Mouse (Mus musculus) intestine, embryonic 14.5 days (tissue): Measurements from ENCODE around the gene B4galt1. TPM values are rescaled to one million over a fixed set of nuclear protein-coding genes. Genes with fewer than 3 reads are reported as not detected.
"Not testable (repeated sequence)": the region's sequence is repeated elsewhere in the genome, so short reads cannot be mapped to it uniquely, and the experiment has no call there.

Source experiments
- ATAC-seq: fragments of 200-750 bp; cut with Nextera tagmentation; replicated peaks from 2 replicates; pipeline ENCODE4 v1.8.0; 2017; ENCODE audit warnings: low read depth, moderate number of reproducible peaks, moderate TSS enrichment, moderate library complexity; ENCODE audit not compliant: low FRiP score, low TSS enrichment
- DNase-seq: peaks from one replicate; pipeline ENCODE4 v3.0.0-alpha.2; 2018; ENCODE audit warnings: low spot score
- H3K27ac ChIP-seq: fragments of 300-500 bp; sonication (generic); 2 replicates; pipeline ENCODE4 v1.5.1; 2014; ENCODE audit warnings: low read depth, mild to moderate bottlenecking, control low read depth
- H3K27me3 ChIP-seq: fragments of 300-500 bp; sonication (generic); replicated peaks from 2 replicates; pipeline ENCODE4 v1.6.1; 2014; ENCODE audit warnings: low read length, control low read depth; ENCODE audit not compliant: control insufficient read depth, insufficient read depth
- H3K36me3 ChIP-seq: fragments of 300-500 bp; sonication (generic); 2 replicates; pipeline ENCODE4 v1.6.1; 2014; ENCODE audit warnings: low read length, control low read depth; ENCODE audit not compliant: control insufficient read depth, insufficient read depth
- H3K4me1 ChIP-seq: fragments of 300-500 bp; sonication (generic); replicated peaks from 2 replicates; pipeline ENCODE4 v1.6.1; 2014; ENCODE audit warnings: low read length, control low read depth, mixed read lengths; ENCODE audit not compliant: control insufficient read depth, insufficient read depth
- H3K4me2 ChIP-seq: fragments of 300-500 bp; sonication (generic); 2 replicates; pipeline ENCODE4 v1.6.1; 2014; ENCODE audit warnings: low read length
- H3K4me3 ChIP-seq: fragments of 300-500 bp; sonication (generic); 2 replicates; pipeline ENCODE4 v1.5.1; 2014; ENCODE audit warnings: low read depth, low read length, control low read depth, mixed read lengths
- H3K9ac ChIP-seq: fragments of 300-500 bp; sonication (generic); 2 replicates; pipeline ENCODE4 v1.6.1; 2014; ENCODE audit warnings: mild to moderate bottlenecking, low read length
- H3K9me3 ChIP-seq: fragments of 300-500 bp; sonication (generic); 2 replicates; pipeline ENCODE4 v1.6.1; 2016; ENCODE audit warnings: low read length, control low read depth; ENCODE audit not compliant: control insufficient read depth
- WGBS: fragments of 180-500 bp; shearing (Covaris S2); extraction: QIAGEN DNeasy Blood & Tissue Kit; methylation state at CpG from one replicate; pipeline ENCODE4 v1.1.7; 2014; 5-methylcytosine and 5-hydroxymethylcytosine counted together
- polyA plus RNA-seq: library from polyadenylated mRNA; unstranded; fragments of >200 nt; fragmentation: Nextera tagmentation; extraction: Ambion mirVana; gene quantifications from 2 replicates; pipeline ENCODE4 v1.2.1, GENCODE M21; 2014

The B4galt1 gene
- polyA plus RNA-seq, 1 experiment from 2014 or later, result 36.7 TPM

DNA sequence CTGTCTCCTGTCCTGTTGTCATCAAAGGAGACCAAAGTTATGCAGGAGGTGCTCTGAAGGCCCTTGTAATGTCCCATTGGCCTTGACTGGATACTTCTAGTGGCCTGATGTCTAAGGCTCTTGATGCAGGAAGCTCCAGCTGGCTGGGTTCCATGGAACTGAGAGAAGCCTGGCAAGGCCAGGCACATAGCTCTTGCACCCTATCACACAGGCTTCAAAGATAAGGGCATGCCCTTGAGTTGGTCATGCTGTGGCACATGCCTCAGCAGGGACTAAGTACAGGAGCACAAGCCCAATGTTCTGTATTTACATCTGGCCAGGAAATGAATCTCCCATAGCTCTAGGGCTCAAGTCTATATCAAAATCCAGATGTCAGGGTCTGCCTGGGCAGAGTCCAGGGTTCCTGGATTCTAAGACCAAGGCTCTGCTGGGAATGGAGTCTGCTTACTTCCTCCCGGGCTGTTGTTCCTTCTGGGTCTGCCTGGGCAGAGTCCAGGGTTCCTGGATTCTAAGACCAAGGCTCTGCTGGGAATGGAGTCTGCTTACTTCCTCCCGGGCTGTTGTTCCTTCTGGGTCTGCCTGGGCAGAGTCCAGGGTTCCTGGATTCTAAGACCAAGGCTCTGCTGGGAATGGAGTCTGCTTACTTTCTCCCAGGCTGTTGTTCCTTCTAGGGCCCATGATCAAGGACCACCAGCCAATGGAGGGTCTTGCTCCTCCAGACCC lies 54.8 kb downstream of the B4galt1 start:
- not testable (repeated sequence) for H3K4me3 ChIP-seq, ATAC-seq, DNase-seq, H3K9ac ChIP-seq, H3K4me2 ChIP-seq, H3K4me1 ChIP-seq, H3K27me3 ChIP-seq, H3K9me3 ChIP-seq, H3K27ac ChIP-seq
- peaks cover 13% of the 10 kb centered on the region; the same call in 1 of the 2 replicates for H3K36me3 ChIP-seq
- WGBS, result no CpG with 5 or more reads among the region's 2 CpGs

DNA sequence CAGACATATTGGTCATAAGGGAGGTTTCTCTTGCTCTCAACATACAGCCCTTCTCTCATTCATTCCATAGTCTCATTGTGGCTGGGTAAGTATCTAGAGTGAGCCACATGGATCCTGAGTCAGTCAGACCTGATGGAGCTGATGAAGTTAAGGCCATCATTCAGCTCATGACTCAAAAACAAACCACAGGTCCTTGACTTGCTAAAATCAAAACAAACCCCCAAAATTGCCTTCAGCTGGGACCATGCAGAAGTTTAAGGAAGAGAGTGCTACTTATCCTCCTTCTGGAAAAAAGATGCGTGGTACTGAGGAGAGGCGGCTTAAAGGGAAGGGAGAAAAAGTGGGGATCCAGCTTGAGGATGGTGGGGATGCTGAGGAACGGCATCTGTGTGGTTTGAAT lies 58.0 kb downstream of the B4galt1 start:
- DNase-seq, result no peak

DNA sequence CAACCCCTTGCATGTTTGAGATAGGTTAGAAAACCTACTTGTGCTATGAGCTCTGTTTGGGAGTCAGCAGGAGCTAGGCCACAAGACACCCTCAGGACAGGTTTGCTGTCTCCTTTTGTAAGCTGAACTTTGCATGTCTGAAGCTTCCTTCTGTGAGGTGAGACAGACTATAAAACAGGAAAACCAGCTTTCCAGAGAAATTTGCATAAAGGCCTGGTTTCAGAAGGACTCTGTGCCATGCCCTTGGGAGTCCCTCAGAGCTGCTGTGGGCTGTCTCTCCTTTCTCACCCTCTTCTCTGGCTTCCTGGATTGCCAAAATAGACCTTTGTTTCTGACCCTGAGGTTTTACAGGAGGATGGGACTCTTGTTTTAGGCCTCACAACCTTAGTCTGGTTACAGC lies 59.5 kb downstream of the B4galt1 start:
- DNase-seq (no peak), ATAC-seq (no peak)
- no peaks in the 10 kb centered on the region for H3K36me3 ChIP-seq
- H3K4me3 ChIP-seq, result no peak overlapping the region
- no peaks in the 10 kb centered on the region for H3K27me3 ChIP-seq
- no peaks in the 10 kb centered on the region for H3K4me1 ChIP-seq
- no peak overlapping the region for H3K27ac ChIP-seq
- H3K4me2 ChIP-seq, result no peak overlapping the region
- H3K9ac ChIP-seq, result no peak overlapping the region
- 0 out of 2 replicates have a peak, but pooled peaks cover 4% of the 10 kb centered on the region for H3K9me3 ChIP-seq

More for the DNA sequence above, 58.0 kb downstream of the B4galt1 start:
- Histone ChIP-seq H3K9me3 (0 out of 2 replicates have a peak, but pooled peaks cover 4% of the 10 kb centered on the region), H3K36me3 (no peaks in the 10 kb centered on the region), H3K4me1 (no peaks in the 10 kb centered on the region), H3K9ac (no peak overlapping the region), H3K27ac (no peak overlapping the region), H3K4me2 (no peak overlapping the region), H3K4me3 (no peak overlapping the region), H3K27me3 (no peaks in the 10 kb centered on the region)
- WGBS, result 79% methylated on average over 3 of the region's 3 CpGs
- no peak for ATAC-seq

DNA sequence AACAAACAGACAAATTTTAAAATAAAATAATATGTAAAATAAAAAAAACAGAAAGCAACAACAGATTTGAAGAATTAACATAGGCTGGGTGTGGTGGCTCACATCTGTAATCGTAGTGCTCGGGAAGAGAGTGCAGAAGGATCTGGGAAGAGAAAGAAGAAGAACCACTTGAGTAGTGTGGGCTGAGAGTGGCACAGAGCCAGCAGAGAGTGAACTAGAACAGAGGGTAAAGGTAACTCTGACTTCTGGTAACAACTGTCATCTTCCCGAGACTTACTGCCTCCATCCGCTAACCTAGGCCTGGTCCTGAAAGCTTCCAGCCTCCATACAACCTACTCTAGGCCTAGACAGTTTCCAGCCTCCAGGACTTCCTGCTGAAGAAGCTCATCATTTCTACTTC lies 62.6 kb downstream of the B4galt1 start:
- 82% methylated on average over 4 of the region's 4 CpGs for WGBS
- H3K4me2 ChIP-seq, result no peak overlapping the region
- H3K4me1 ChIP-seq, result no peaks in the 10 kb centered on the region
- H3K36me3 ChIP-seq, result no peaks in the 10 kb centered on the region
- H3K27me3 ChIP-seq, result no peaks in the 10 kb centered on the region
- DNase-seq (no peak), ATAC-seq (no peak)
- no peak overlapping the region for H3K9ac ChIP-seq
- no peak overlapping the region for H3K4me3 ChIP-seq
- no peak overlapping the region for H3K27ac ChIP-seq
- H3K9me3 ChIP-seq, result 0 out of 2 replicates have a peak, but pooled peaks cover 4% of the 10 kb centered on the region

DNA sequence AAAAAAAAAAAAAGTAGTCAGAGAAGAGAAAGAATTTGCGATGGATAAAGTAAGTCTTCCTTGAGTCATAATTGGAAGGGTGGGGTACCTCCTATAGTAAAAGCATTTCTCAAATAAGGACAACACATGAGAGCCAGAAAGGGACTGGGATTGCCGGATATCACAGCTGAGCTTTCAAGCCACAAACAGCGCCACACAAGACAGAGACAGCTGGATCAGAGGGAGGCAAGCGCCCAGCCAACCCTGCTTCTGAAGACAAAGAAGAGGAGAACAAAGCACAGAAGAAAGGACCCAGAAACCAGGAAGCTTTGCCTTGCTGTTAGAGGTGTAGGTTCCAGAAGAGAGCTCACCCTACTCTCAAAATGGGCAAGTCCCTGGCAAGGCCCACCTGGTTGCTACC lies 67.2 kb downstream of the B4galt1 start:
- Histone ChIP-seq H3K4me1 (peaks cover 3% of the 10 kb centered on the region; the same call in 1 of the 2 replicates), H3K27ac (no peak overlapping the region), H3K9ac (no peak overlapping the region), H3K36me3 (no peaks in the 10 kb centered on the region), H3K27me3 (no peaks in the 10 kb centered on the region), H3K4me3 (no peak overlapping the region), H3K9me3 (no peaks in the 10 kb centered on the region), H3K4me2 (no peak overlapping the region)
- ATAC-seq, result no peak
- DNase-seq, result no peak
- 83% methylated on average over 4 of the region's 4 CpGs for WGBS

DNA sequence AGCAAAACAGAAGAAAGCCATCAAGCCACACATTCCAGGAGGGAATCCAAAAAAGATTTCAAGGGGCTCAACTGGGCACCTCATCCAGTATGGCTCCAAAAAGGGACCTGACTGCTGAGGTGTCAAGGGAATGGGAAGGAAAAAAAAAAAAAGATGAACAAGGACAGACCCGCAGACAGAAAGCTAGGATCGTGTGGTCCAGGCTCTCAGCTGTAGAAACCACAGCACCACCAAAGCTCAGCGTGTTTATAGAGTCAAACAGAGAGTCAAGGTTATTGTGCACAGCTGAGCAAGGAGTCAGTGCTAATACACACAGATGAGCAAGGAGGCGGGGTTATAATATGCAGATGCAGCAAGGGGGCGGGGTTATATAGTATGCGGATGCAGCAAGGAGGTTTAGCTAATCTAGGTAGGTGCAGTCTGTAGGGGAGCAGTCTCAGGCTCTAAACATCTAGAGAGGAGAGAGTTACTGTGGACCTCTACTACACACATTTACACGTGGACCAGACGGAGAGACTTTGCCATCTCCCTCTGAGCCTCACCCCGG lies 68.1 kb downstream of the B4galt1 start:
- H3K36me3 ChIP-seq, result no peaks in the 10 kb centered on the region

DNA sequence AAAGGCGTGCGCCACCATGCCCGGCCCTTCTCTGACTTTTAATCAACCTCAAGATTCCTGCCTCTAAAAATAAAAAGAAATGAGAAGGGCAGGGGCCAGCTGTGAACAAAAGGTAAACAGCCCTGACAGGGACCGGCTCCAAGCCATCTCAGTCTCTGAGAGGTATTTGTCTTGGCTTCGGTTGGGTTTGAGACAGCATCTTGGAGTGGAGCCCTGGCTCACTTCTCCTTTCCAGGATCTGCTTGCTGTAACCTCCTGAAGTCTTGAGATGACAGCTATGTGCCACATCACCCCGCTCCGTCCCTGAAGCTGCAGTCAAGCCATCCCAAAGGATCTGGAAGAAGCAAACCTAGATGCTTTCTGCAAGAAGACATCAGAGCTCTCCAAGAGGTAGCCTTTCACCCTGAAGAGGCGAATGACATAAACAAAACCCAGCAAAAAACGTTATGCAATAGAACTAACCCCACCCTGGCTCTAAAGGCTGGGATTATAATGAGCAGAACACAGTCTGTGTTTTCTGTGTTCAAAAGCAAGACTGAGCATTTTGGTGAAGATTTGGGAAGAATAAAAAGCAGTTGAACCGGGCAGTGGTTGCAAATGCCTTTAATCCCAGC lies 69.1 kb downstream of the B4galt1 start:
- no peak overlapping the region for H3K27ac ChIP-seq
- H3K36me3 ChIP-seq, result no peaks in the 10 kb centered on the region
- DNase-seq (no peak), ATAC-seq (no peak)
- no peak overlapping the region for H3K4me3 ChIP-seq
- H3K4me2 ChIP-seq, result no peak overlapping the region
- H3K9ac ChIP-seq, result no peak overlapping the region
- H3K9me3 ChIP-seq, result no peaks in the 10 kb centered on the region
- peaks cover 7% of the 10 kb centered on the region for H3K4me1 ChIP-seq
- 60% methylated on average over 10 of the region's 10 CpGs for WGBS
- H3K27me3 ChIP-seq, result no peaks in the 10 kb centered on the region

More for the DNA sequence above, 68.1 kb downstream of the B4galt1 start:
- Histone ChIP-seq H3K4me2 (no peak overlapping the region), H3K9ac (no peak overlapping the region), H3K27me3 (no peaks in the 10 kb centered on the region), H3K9me3 (no peaks in the 10 kb centered on the region), H3K4me1 (peaks cover 7% of the 10 kb centered on the region), H3K27ac (no peak overlapping the region), H3K4me3 (no peak overlapping the region)
- DNase-seq (no peak), ATAC-seq (no peak)
- 70% methylated on average over 9 of the region's 9 CpGs for WGBS

DNA sequence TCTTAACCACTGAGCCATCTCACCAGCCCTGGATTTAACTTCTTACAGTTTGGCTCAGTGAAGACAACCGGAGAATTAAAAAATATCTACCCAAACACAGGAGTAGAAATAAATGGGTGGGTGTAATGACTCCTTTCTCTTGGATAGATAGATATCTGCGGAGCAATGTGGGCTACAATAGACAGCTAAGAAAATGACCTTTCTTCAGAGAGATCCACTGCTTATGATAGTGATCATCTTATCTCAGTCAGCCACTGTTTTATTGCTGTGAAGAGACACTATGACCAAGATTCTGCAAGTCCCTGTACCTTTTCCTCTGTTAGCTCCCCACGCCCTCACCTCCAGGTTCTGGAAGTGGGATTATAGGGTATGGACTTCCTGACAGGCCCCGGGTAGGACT lies 70.8 kb downstream of the B4galt1 start:
- Histone ChIP-seq H3K9ac (no peak overlapping the region), H3K4me2 (no peak overlapping the region), H3K36me3 (no peaks in the 10 kb centered on the region), H3K4me3 (no peak overlapping the region), H3K27ac (no peak overlapping the region), H3K9me3 (no peaks in the 10 kb centered on the region), H3K4me1 (peaks cover 7% of the 10 kb centered on the region), H3K27me3 (no peaks in the 10 kb centered on the region)
- ATAC-seq (no peak), DNase-seq (no peak)
- WGBS, result 82% methylated on average over 4 of the region's 4 CpGs
